Mouse (Mus musculus) ES-Bruce4 (cell line): ENCODE results near the gene Ube2f.

ENCODE experiments used
- CTCF ChIP-seq: IDR thresholded peaks from one replicate; pipeline ENCODE4 v1.8.1; 2011; ENCODE audit warnings: low read depth, low read length
- EP300 ChIP-seq: IDR thresholded peaks from 2 replicates; pipeline ENCODE4 v1.6.1; 2011; ENCODE audit warnings: low read depth, low read length; ENCODE audit not compliant: insufficient read depth
- POLR2A ChIP-seq: IDR thresholded peaks from one replicate; pipeline ENCODE4 v1.8.1; 2011; ENCODE audit warnings: low read length; ENCODE audit not compliant: insufficient read depth

DNA sequence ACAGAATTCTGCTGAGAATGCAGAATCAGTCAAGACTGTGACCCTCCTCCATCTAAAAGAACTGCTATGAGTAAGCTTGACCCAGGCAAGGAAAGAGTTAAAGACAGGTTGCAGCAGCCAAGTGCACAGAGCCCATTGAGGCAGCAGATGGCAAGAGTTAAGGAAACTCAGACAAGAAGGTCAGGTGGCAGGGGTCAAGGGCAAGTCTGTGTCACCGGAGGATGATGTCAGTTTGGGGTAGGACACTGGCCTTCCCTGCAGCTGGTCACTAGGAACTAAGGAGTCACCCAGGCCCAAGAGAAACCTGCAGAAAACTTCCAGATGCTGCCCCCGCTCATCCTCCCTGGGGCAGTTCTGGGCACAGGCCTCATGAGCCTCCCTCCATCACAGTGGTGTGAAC, 74.5 kb downstream of the Ube2f start:
- no peak for TF ChIP-seq EP300
- TF ChIP-seq CTCF = no peak
- no peak for TF ChIP-seq POLR2A
